Mouse (Mus musculus) lung, adult 18-20 months (tissue): ENCODE results near the gene Dusp13.

Source experiments
- DNase-seq, 2 experiments: peaks; one replicate each; pipeline ENCODE4 v3.0.0; 2022; ENCODE audit warnings: mixed read lengths in 2 of 2

The Dusp13 gene

GRCm38 (mm10) chr14:21696186-21696830 is 54.7 kb downstream of the Dusp13 start:
- DNase-seq, result no peak

- no peak for DNase-seq
These were observed 56.0 kb downstream of the Dusp13 start for GRCm38 (mm10) chr14:21695020-21695419.

- peak in 1 of 2 experiments; percentile 45 for DNase-seq
These were observed 59.9 kb downstream of the Dusp13 start for GRCm38 (mm10) chr14:21691070-21691469.

GRCm38 (mm10) chr14:21686376-21687279 is 64.4 kb downstream of the Dusp13 start:
- DNase-seq, result no peak

GRCm38 (mm10) chr14:21685411-21686146 is 65.4 kb downstream of the Dusp13 start:
- no peak for DNase-seq

- DNase-seq, result no peak
These were observed 67.1 kb downstream of the Dusp13 start for GRCm38 (mm10) chr14:21683834-21684233.
